Mouse (Mus musculus): ENCODE measurements at regions not wholly inside any gene's neighbourhood (a gene's known extent, or its start where the extent isn't known, plus 50 kb on each side); places are given as distances from the start of the nearest gene placed in this dataset.

DNA sequence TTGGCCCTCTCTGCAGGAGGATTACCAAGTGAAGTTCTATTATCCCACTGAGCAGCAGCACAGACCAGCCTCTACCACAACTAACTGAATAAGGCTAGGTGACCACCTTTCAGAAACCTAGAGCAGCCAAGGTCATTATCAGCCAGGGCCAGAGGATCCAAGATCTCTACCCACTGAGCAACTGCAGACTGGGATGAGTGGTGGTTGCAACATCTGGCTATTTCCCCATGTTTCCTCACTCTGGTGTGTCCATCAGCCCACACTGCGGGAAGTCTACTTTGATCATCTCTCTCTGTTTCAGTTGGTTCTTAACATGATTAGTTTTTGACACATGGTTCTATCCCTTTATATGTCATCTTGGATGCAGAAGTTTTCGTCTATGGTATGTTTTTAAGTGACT is 157.2 kb downstream of the Cog6 start:
- DNase-seq (ENCODE audit: low spot score): no peak

GRCm38 (mm10) chr3:52859266-52859825 is 157.7 kb downstream of the Cog6 start:
- DNase-seq (ENCODE audit: low spot score): no peak

GRCm38 (mm10) chr3:52858259-52858658 is 158.8 kb downstream of the Cog6 start:
- no peak for DNase-seq (ENCODE audit: low spot score)

DNA sequence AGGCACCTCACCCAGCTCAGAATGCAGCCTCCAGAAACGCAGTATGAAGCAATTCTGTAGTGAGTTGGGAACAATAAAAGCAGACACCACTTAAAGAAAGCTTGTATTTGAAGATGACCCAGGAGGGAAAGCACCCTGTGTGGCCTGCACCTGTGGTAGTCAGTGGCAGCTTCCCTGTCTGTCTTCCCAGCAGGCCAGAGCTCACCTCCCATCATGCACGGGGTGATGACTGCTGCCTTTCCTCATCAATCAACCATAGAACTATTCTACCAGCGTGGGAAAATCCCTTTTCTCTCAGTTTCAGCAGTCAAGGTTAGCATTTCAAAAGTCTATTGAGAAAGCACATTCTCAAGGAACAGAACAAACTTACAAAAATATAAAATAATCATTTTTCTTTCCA is 160.0 kb downstream of the Cog6 start:
- no peak for DNase-seq (ENCODE audit: low spot score)

DNA sequence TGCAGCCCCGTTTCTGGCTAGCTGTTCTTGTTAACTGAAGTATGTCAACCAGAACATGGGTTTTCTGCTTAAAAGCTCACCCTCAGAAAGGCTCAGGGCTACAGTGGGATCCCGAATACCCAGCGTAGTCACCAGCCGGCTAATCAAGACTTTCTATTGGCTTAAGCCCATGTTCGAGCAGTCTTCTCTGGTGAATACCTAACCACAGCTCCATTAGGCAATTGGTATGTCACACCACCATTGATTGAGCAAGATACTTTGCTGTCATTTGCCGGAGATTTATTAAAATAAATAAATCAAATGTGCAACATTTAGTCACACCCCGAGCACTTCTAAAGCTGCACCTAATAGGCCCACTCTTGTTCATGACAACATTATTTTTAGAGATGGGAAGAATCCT is 162.5 kb downstream of the Cog6 start:
- no peak for DNase-seq (ENCODE audit: low spot score)

GRCm38 (mm10) chr3:52853126-52853525 is 163.9 kb downstream of the Cog6 start:
- no peak for DNase-seq (ENCODE audit: low spot score)

DNA sequence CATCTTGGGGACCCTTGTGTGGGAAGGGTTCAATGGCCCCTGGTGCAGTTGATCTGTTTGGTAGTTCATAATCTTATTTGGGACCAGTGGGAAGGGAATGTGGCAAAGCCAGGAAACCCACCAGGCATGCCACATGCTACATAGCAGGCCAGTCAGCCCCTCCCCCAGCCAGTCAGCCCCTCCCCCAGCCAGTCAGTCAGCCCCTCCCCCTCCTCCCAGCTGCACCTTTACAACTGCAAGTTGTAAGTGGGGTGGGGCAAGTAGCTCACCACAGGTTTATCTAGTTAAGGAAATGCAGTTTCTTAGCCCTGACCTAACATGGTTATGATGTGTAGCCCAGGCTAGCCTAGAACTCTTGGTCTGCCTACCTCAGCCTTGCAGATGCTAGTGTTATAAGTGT is 171.9 kb downstream of the Cog6 start:
- DNase-seq (ENCODE audit: low spot score): no peak

DNA sequence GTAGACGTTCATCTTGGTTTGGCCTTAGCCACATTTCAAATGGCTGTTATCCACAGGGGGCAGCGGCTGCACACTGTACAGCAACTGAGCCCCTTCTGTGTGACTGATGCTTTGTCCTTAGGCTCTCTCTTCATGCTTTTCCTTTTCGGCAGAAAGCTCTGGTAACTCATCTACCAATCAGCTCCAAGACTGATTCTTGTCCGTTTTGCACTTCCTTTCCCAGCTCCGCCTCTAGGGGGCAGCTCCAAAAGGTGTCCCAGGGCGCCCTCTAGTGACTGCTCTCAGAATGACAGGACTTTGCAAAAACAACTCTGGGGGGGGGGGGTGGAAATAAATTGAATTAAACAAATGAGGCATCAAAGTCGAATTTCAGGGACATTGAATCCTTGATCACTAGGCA is 173.0 kb downstream of the Cog6 start:
- DNase-seq (ENCODE audit: low spot score): peak; percentile 82

GRCm38 (mm10) chr3:52842866-52843425 is 174.1 kb downstream of the Cog6 start:
- no peak for DNase-seq (ENCODE audit: low spot score)

GRCm38 (mm10) chr3:52840160-52840953 is 176.7 kb downstream of the Cog6 start:
- DNase-seq (ENCODE audit: low spot score): peak; percentile 42

GRCm38 (mm10) chr3:52838020-52838419 is 179.0 kb downstream of the Cog6 start:
- no peak for DNase-seq (ENCODE audit: low spot score)

DNA sequence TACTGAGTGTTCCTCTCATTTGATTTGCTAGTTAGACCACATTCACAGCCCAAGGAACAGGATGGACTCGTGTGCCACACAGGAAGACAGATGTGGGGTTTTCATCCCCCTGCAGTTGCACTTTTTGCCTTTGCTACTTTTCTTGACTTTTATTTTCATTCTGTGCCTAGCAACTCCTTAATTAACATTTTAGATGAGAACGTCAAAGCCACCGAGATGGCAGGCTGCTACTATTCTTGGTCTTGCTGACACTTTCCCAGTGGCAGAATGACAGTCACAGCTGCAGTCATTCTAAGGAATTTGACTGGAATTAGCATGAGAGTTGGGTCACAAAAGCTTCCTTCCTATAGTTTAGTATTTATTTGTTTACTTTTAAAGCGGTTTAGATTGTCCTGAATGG is 179.5 kb downstream of the Cog6 start:
- DNase-seq (ENCODE audit: low spot score): no peak

DNA sequence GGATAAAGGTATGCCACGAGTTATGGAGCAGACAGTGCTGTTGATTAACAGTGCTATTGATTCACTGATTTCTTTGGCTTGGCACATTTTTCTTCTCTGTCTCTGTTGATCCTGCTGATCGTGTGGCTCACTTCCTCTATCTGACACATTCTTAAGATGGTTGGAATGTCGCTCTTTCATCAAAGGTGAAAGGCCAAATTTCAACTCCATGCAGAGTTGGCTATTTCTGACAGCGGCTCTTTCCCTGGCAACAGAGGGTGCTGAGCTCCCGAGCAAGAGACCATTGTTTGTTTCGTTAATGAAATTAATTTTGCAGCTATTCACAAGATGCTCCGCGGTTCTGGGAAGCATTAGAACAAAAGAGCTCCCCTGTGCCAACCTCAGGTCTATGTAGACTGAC is 180.3 kb downstream of the Cog6 start:
- no peak for DNase-seq (ENCODE audit: low spot score)

DNA sequence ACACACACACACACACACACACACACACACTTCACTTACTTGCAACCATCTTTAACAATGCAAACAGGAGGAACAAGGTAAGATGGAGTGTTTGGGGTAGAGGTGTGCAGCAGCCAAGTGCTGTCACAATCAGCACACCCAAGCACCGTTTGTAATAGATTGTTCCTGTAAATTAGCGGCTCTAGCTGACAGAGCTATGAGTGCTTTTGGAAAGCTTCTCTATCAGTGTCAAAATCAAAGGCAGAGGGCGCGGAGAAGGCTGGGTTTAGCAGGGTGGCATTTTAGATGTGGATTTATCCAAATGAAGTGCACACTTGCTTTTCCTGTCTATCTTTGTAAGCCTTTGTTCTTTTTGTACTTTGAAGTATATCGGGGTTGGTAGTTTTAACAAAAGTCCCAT is 184.6 kb downstream of the Cog6 start:
- no peak for DNase-seq (ENCODE audit: low spot score)

GRCm38 (mm10) chr3:52831986-52832385 is 185.1 kb downstream of the Cog6 start:
- DNase-seq (ENCODE audit: low spot score): no peak

- no peak for DNase-seq (ENCODE audit: low spot score)
Observed at GRCm38 (mm10) chr3:52830101-52830500, 186.9 kb downstream of the Cog6 start.

GRCm38 (mm10) chr3:52829069-52829468 is 188.0 kb downstream of the Cog6 start:
- no peak for DNase-seq (ENCODE audit: low spot score)

GRCm38 (mm10) chr3:52828473-52828872 is 188.6 kb downstream of the Cog6 start:
- no peak for DNase-seq (ENCODE audit: low spot score)

DNA sequence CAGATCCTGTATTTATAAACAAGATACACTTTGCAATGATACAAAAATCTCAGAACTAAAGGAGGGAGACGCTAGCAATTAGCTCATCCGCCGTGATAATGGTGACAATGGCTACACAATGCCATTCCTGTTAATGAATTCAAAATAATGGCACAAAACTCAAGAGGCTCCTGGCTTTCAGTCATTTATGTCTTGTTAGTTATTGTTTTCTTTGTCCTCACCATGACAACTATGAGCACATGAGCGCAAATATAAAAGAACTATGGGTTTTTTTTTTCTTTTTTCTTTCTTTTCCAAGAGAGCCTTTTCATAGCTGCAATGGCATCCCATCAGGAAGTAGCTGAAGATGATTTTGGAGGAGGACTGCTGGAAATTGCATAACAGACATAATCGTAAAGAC is 194.2 kb downstream of the Cog6 start:
- no peak for DNase-seq (ENCODE audit: low spot score)

DNA sequence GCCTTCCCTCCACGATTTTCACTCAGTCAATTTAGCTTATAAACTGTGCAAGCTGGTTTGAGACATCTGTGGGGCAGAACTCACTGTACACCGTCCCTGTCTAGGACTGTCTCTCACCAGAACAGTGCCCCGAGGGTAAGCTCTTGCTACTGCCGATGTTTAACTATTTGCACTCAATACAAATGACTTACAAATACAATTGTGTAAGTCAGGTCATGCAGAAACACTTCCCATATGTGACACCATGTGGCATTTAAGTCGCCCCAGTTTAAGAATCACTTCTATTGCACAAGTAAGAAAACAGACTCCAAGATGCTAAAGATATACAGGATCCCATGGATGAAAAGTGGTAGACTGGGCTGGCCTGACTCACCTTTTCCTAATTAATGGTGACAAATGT is 195.6 kb downstream of the Cog6 start:
- DNase-seq (ENCODE audit: low spot score): no peak

GRCm38 (mm10) chr3:52818401-52818800 is 198.6 kb downstream of the Cog6 start:
- DNase-seq (ENCODE audit: low spot score): no peak

- no peak for DNase-seq (ENCODE audit: low spot score)
Observed at GRCm38 (mm10) chr3:52817416-52817815, 199.6 kb downstream of the Cog6 start.

- no peak for DNase-seq (ENCODE audit: low spot score)
Observed at GRCm38 (mm10) chr3:52815497-52815896, 201.5 kb downstream of the Cog6 start.

- DNase-seq (ENCODE audit: low spot score): no peak
Observed at GRCm38 (mm10) chr3:52802324-52802723, 214.7 kb downstream of the Cog6 start.
